Mouse (Mus musculus): ENCODE data around the gene Vmn2r124.
"Not testable (repeated sequence)": the region's sequence is repeated elsewhere in the genome, so short reads cannot be mapped to it uniquely, and the experiment has no call there.

Vmn2r124 gene

GRCm38 (mm10) chr17:18049124-18049523, at the start of gene Vmn2r124:
TSS of gene Vmn2r124 (plus strand) at chr17:18049424.
- DNase-seq (ENCODE audit: extremely low read depth, low read depth, low spot score): no peak

GRCm38 (mm10) chr17:18004752-18005151, 44.5 kb upstream of the Vmn2r124 start:
- no peak for DNase-seq (ENCODE audit: extremely low read depth, low read depth, low spot score)

GRCm38 (mm10) chr17:18021433-18021832, 27.8 kb upstream of the Vmn2r124 start, which contains the start of gene Fpr-rs4:
TSS of gene Fpr-rs4 (plus strand) at chr17:18021733.
- no peak for DNase-seq (ENCODE audit: extremely low read depth, low read depth, low spot score)

GRCm38 (mm10) chr17:18084716-18085115, 35.5 kb downstream of the Vmn2r124 start, which contains the start of gene Vmn2r91:
TSS of gene Vmn2r91 (plus strand) at chr17:18085016.
- not testable (repeated sequence) for DNase-seq (ENCODE audit: extremely low read depth, low read depth, low spot score)

- not testable (repeated sequence) for DNase-seq (ENCODE audit: extremely low read depth, low read depth, low spot score)
These were observed 46.4 kb downstream of the Vmn2r124 start for GRCm38 (mm10) chr17:18095626-18096025.

- DNase-seq (ENCODE audit: extremely low read depth, low read depth, low spot score): not testable (repeated sequence)
These were observed 53.0 kb downstream of the Vmn2r124 start for GRCm38 (mm10) chr17:18102265-18102664.

Data from fat pad, adult 2 months (tissue).